ENCODE assay signal across 9 mouse cellular contexts in the genomic region with DNA sequence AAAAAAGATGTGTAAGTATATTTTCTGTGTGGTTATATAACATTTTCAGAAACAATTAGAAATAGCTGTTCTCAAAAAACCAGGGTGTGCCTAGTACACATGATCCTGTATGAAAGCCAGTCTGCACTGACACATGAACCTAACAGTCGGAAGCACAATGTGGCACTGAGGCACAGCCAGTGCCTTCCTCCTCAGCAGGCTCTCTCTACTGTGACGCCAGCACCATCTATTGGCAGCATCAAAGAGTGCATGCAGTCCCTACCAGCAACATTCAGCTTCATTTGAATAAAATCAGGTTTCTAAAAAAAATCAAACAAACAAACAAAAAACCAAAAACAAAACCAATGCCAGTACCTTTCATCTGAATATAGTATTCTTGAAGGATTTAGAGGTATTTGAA. TPM values are rescaled to one million over a fixed set of nuclear protein-coding genes. Genes with fewer than 3 reads are reported as not detected.
DNase-seq lines count a peak whose midpoint lies in the region; ATAC-seq and TF ChIP-seq lines count a peak whose summit lies in the region.
"Had no signal": no experiment of that assay in that cellular context is flagged by ENCODE, and none has a peak within 500 bp of the region (broad histone marks: within the 10 kb centered on the region; RNA-seq: fewer than 3 reads in every experiment).

No protein-coding gene starts in this region.

- H3K27ac ChIP-seq in heart, embryonic 11.5 days (ENCODE audit: low read depth, low read length): no peak overlapping the region
- peak overlapping the region; percentile 85 for H3K27ac ChIP-seq in layer of hippocampus, adult 2 months

- ATAC-seq in heart, embryonic 11.5 days (replicated peaks; ENCODE audit: insufficient number of reproducible peaks, low FRiP score, low TSS enrichment): no peak; the same call in 1 of the 2 replicates
- ATAC-seq in granulocyte monocyte progenitor cell, adult 5-6 weeks (replicated peaks; ENCODE audit: poor library complexity, severe bottlenecking): peak; percentile 92

- 7% methylated on average over 2 of the region's 2 CpGs for WGBS in heart, embryonic 11.5 days (ENCODE audit: insufficient replicate concordance)

- no peak overlapping the region for H3K9ac ChIP-seq in heart, embryonic 11.5 days (ENCODE audit: low read depth, low read length)

- no peaks in the 10 kb centered on the region for H3K9me3 ChIP-seq in heart, embryonic 11.5 days (replicated peaks; ENCODE audit: control insufficient read depth, low read length)

- H3K4me1 ChIP-seq in heart, embryonic 11.5 days (ENCODE audit: control insufficient read depth, insufficient read depth, low read length): peaks cover 11% of the 10 kb centered on the region

- no peak overlapping the region for H3K4me3 ChIP-seq in heart, embryonic 11.5 days (ENCODE audit: low read depth, low read length)
- no peak overlapping the region for H3K4me3 ChIP-seq in layer of hippocampus, adult 2 months
- H3K4me3 ChIP-seq: myocyte had no signal

- peak; percentile 33 to 71 for DNase-seq in heart, adult 18-20 months
- peak; percentile 40 for DNase-seq in adrenal gland, adult 2 months
- peak; percentile 81 for DNase-seq in embryo, embryonic 11 days
- DNase-seq in layer of hippocampus, adult 2 months (ENCODE audit: low spot score in 2 of 2): peak; percentile 84 to 89
- peak; percentile 69 for DNase-seq in lung, postnatal 25 days (ENCODE audit: low spot score)
- peak; percentile 85 to 87 for DNase-seq in right cerebral cortex, postnatal 10 days (ENCODE audit: low spot score in 2 of 2)

- peaks cover 5% of the 10 kb centered on the region for H3K36me3 ChIP-seq in heart, embryonic 11.5 days (ENCODE audit: control insufficient read depth, insufficient read depth, low read length)

- H3K27me3 ChIP-seq in heart, embryonic 11.5 days (ENCODE audit: control insufficient read depth, insufficient read depth, low read length): no peaks in the 10 kb centered on the region

- peak; percentile 98 for TF ChIP-seq CTCF in layer of hippocampus, adult 2 months (conservative IDR thresholded peaks at IDR 0.05)

- H3K4me2 ChIP-seq in heart, embryonic 11.5 days: no peak overlapping the region

RNA-seq across cellular contexts. Expression of a gene that starts 57.8 kb away (rescaled TPM):
- total RNA-seq in heart, adult 18-20 months (2021): 10 to 100 TPM; 89.9 to 97.2 TPM
- polyA plus RNA-seq in heart, embryonic 11.5 days (2014; fragmentation: Nextera tagmentation; extraction: Ambion mirVana): 62.4 and 64.4 TPM in 2 replicates
- total RNA-seq in adrenal gland, adult 2 months (2021): 100 to 1,000 TPM; 109 to 117 TPM
- 9.2 and 11.0 TPM in 2 replicates for polyA plus RNA-seq in adrenal gland, adult 2 months (2012; rRNA removed)
- total RNA-seq in granulocyte monocyte progenitor cell, adult 5-6 weeks (2014; fragmentation: Nextera tagmentation): 52.4 and 54.4 TPM in 2 replicates
- 72.8 and 78.1 TPM in 2 replicates for total RNA-seq in granulocyte monocyte progenitor cell, adult 5-6 weeks (2017)
- total RNA-seq in layer of hippocampus, adult 2 months (2021): 100 to 1,000 TPM; 148 to 154 TPM

RNA-seq across cellular contexts. Expression of a gene that starts 58.1 kb away (rescaled TPM):
- total RNA-seq in heart, adult 18-20 months (2021): 10 to 100 TPM; 25.6 to 30.2 TPM
- polyA plus RNA-seq in heart, embryonic 11.5 days (2014; fragmentation: Nextera tagmentation; extraction: Ambion mirVana): 4.0 and 5.6 TPM in 2 replicates
- 10 to 100 TPM; 23.7 to 37.6 TPM for total RNA-seq in adrenal gland, adult 2 months (2021)
- 8.1 and 8.7 TPM in 2 replicates for polyA plus RNA-seq in adrenal gland, adult 2 months (2012; rRNA removed)
- total RNA-seq in granulocyte monocyte progenitor cell, adult 5-6 weeks (2014; fragmentation: Nextera tagmentation): 62.2 and 74.2 TPM in 2 replicates
- 7.4 and 15.4 TPM in 2 replicates for total RNA-seq in granulocyte monocyte progenitor cell, adult 5-6 weeks (2017)
- total RNA-seq in layer of hippocampus, adult 2 months (2021): 10 to 100 TPM; 29.6 to 30.8 TPM
